Mouse (Mus musculus) thymus, adult 2 months (tissue): ENCODE results near the gene Ndufs8. TPM values are rescaled to one million over a fixed set of nuclear protein-coding genes. Genes with fewer than 3 reads are reported as not detected.

ENCODE experiments used
- DNase-seq: peaks from one replicate; pipeline ENCODE4 v3.0.0; 2021
- H3K27ac ChIP-seq: fragments of 200-500 bp; 2 replicates; pipeline ENCODE4 v1.5.1; 2012; ENCODE audit warnings: low read length, control low read depth; ENCODE audit not compliant: control insufficient read depth, insufficient read depth
- H3K27me3 ChIP-seq: fragments of 200-500 bp; 2 replicates; pipeline ENCODE4 v1.6.1; 2012; ENCODE audit warnings: mild to moderate bottlenecking, low read length, moderate library complexity, mixed read lengths; ENCODE audit not compliant: control insufficient read depth, insufficient read depth
- H3K36me3 ChIP-seq: fragments of 200-500 bp; 2 replicates; pipeline ENCODE4 v1.6.1; 2012; ENCODE audit warnings: mild to moderate bottlenecking, low read length, moderate library complexity; ENCODE audit not compliant: control insufficient read depth, insufficient read depth
- H3K4me1 ChIP-seq: fragments of 200-500 bp; replicated peaks from 2 replicates; pipeline ENCODE4 v1.6.1; 2012; ENCODE audit warnings: low read length; ENCODE audit not compliant: control insufficient read depth, insufficient read depth
- H3K4me3 ChIP-seq: fragments of 200-500 bp; 2 replicates; pipeline ENCODE4 v1.5.1; 2012; ENCODE audit warnings: mild to moderate bottlenecking, low read length, control low read depth, moderate library complexity; ENCODE audit not compliant: control insufficient read depth, insufficient read depth
- CTCF ChIP-seq: fragments of 200-500 bp; IDR thresholded peaks from 2 replicates; pipeline ENCODE4 v1.5.1; 2012; ENCODE audit warnings: mild to moderate bottlenecking, control low read depth, low read length, moderate library complexity, borderline replicate concordance; ENCODE audit not compliant: control insufficient read depth, poor library complexity, insufficient read depth; ENCODE audit errors: extremely low read depth
- POLR2A ChIP-seq: fragments of 200-500 bp; IDR thresholded peaks from 2 replicates; pipeline ENCODE4 v1.6.1; 2012; ENCODE audit warnings: mild to moderate bottlenecking, low read length, control low read depth, moderate library complexity; ENCODE audit not compliant: control insufficient read depth, poor library complexity, insufficient read depth; ENCODE audit errors: extremely low read depth
- WGBS: fragments of 180-500 bp; shearing (Covaris S2); methylation state at CpG from one replicate; pipeline ENCODE4 v1.1.7; 2018; 5-methylcytosine and 5-hydroxymethylcytosine counted together
- polyA plus RNA-seq: library from polyadenylated mRNA; depleted of rRNA; stranded (reverse); fragments of >200 nt; gene quantifications from 2 replicates; pipeline ENCODE4 v1.2.3, GENCODE M21; 2012

The Ndufs8 gene
- polyA plus RNA-seq, 1 experiment = 340 TPM

DNA sequence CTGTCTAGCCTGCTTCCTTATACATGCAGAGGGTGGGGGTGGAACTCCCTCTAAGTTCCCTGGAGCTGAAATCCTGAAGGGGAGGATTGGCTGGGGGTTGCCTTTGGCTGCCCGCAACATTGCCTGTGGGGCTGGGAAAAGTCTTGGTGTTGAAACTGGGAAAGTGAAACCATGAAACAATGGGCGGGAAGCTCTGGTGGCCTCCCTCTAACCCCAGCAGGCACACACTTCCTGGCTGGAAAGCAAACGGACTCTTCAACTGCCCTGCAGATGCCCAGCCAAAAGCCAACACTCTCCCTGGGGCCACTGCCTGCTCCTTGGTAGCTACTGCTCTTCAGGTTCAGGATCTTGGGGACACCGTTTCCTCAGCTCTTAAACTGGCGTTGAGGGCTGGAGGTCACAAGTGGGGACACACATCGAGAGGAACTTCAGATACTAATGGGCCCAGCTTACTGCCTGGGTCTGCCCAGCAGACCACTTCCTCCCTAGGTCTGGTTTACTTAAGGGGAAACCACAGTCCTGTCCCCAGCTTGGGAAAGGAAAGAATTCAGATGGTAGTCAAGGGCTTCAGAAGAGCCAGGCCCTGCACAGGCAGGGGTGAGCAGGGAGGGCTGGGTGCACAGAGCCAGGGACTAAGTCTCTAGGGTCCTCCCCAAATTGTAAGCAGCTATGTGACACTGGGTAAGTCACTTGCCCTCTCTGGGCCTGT lies 7.2 kb downstream of the Ndufs8 start:
- Histone ChIP-seq H3K4me3 (peak overlapping the region; percentile 18), H3K4me1 (peaks cover 43% of the 10 kb centered on the region), H3K27me3 (no peaks in the 10 kb centered on the region), H3K27ac (peak overlapping the region; percentile 5; the same call in 1 of the 2 replicates), H3K36me3 (peaks cover 6% of the 10 kb centered on the region; the same call in 1 of the 2 replicates)
- DNase-seq = no peak
- 8% methylated on average over 6 of the region's 6 CpGs for WGBS
- TF ChIP-seq CTCF = no peak

DNA sequence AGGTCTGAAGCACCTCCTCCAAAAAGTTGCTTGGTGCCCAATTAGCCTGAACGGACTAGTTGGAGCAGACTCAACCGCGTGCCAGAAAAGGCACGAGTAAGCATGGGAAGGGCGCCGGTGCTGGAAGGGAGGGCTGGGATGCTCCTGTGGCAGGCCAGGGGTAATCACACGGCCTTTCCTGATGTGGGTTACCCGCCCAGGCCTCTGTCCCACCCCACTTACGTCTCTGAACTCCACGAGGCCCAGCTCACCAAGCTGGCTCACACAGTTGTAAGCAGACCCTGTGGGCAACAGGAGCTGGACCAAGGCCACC lies 8.3 kb downstream of the Ndufs8 start:
- no peak overlapping the region for H3K4me3 ChIP-seq
- H3K4me1 ChIP-seq = peaks cover 43% of the 10 kb centered on the region
- H3K27ac ChIP-seq = no peak overlapping the region
- peaks cover 6% of the 10 kb centered on the region; the same call in 1 of the 2 replicates for H3K36me3 ChIP-seq
- TF ChIP-seq CTCF (no peak), POLR2A (no peak)
- DNase-seq = no peak
- 90% methylated on average over 10 of the region's 10 CpGs for WGBS
- no peaks in the 10 kb centered on the region for H3K27me3 ChIP-seq

DNA sequence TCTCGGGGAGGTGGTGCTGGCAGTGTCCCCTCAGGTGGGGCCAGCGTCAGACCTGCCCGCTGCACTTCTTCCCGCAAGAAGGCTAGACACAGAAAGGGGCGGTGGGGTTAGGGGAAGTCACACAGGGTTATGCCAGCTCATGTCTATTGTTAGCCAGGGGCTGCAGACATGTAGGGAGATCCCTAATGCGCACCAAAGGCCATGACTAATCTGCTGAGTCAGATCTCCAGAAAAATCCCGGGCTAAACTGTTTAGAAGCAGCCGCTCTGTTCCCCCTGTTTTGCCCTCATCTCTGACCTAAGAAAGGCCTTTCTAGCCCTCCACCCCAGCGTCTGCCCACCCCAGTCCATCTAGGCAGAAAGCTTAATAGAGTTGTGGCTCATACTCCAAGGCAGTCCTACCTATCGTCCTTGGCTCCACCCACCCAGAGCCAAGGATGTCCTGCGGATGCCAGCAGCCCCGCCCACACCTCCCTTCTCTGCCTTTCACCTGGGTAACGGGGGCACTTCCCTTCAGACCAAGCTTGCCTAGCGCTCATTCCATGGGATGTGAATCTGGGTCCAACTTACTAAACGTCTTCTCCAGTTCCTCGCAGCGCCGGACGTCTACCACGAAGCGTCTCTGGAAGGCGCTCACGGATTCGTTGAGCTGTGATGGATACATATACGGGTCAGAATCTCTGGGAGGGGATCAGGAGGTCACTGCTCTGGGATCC lies 8.8 kb downstream of the Ndufs8 start:
- no peak for TF ChIP-seq CTCF
- TF ChIP-seq POLR2A = no peak
- 89% methylated on average over 25 of the region's 25 CpGs for WGBS
- Histone ChIP-seq H3K4me1 (peaks cover 43% of the 10 kb centered on the region), H3K27ac (no peak overlapping the region), H3K36me3 (peaks cover 6% of the 10 kb centered on the region; the same call in 1 of the 2 replicates), H3K4me3 (no peak overlapping the region), H3K27me3 (no peaks in the 10 kb centered on the region)
- DNase-seq = no peak

DNA sequence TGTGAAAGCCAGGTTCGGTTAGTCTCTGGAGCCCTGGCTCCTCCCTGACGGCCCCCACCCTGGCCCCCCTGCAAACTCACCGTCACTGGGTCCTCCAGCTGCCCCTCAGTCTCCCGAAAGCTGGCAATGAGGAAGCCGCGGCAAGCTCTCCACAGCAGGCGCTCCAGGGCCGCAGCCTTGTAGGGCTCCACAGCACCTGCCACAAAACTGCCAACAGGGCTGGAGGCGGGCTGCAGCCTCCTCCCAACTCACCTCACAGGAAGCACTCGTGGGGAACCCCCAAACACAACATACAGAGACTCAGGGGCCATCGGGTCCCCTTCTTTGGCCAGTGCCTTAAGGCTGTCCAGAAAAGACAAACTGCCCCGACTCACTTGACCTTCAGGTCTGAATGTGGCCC lies 9.6 kb downstream of the Ndufs8 start:
- DNase-seq = peak; percentile 41
- Histone ChIP-seq H3K4me3 (no peak overlapping the region), H3K27ac (no peak overlapping the region), H3K36me3 (0 out of 2 replicates have a peak, but pooled peaks cover 6% of the 10 kb centered on the region), H3K27me3 (no peaks in the 10 kb centered on the region), H3K4me1 (peaks cover 43% of the 10 kb centered on the region)
- TF ChIP-seq POLR2A = no peak
- no peak for TF ChIP-seq CTCF
- WGBS = 14% methylated on average over 12 of the region's 12 CpGs

DNA sequence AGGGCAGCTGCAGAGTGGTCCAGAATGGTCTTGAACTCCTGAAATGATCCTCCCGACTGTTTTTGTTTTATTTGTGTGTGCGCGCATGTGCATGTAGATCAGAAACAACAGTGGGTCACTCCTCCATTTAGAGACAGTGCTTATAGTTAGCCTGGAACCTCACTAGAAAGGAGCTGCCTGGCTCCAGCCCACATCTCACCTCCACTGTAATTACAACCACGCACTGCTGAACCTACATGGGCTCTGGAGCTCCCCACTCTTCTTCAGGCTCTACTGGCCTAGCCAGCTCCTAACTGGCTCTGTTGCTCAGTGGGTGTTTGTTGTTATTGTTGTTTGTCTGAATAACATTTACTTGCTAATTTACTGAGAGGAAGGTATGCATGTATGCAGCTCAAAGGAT lies 13.0 kb downstream of the Ndufs8 start:
- peaks cover 24% of the 10 kb centered on the region for H3K36me3 ChIP-seq
- no peak overlapping the region for H3K4me3 ChIP-seq
- TF ChIP-seq CTCF (no peak), POLR2A (no peak)
- no peak for DNase-seq
- no peaks in the 10 kb centered on the region for H3K27me3 ChIP-seq
- peaks cover 16% of the 10 kb centered on the region for H3K4me1 ChIP-seq
- H3K27ac ChIP-seq = no peak overlapping the region
- 98% methylated on average over 4 of the region's 4 CpGs for WGBS

DNA sequence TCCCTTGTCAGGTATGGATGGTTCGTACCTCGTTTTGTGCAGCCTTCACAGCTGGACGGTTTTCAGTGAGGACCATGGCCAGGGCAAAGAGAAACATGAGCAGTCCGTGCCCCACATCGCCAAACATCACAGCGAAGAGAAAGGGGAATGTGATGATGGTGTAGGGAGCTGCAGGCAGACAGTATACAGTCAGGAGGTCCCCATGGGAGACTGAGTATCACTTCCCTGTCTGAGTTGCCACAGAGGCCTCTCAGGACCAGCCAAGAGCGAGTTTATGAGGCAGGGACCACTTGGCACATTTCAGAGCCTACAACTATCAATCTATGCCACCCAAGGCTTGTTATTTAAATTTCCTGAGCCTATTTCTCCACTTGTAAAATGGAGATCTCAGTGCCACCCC lies 13.6 kb downstream of the Ndufs8 start:
- H3K4me1 ChIP-seq = peaks cover 16% of the 10 kb centered on the region
- no peak for DNase-seq
- WGBS = 93% methylated on average over 7 of the region's 7 CpGs
- no peak for TF ChIP-seq POLR2A
- no peak for TF ChIP-seq CTCF
- H3K27ac ChIP-seq = no peak overlapping the region
- peaks cover 29% of the 10 kb centered on the region for H3K36me3 ChIP-seq
- H3K27me3 ChIP-seq = no peaks in the 10 kb centered on the region
- no peak overlapping the region for H3K4me3 ChIP-seq
